Mouse (Mus musculus) C2C12 (cell line): ENCODE measurements around the gene Rbm8a.

Experiments used
- CEBPB ChIP-seq: IDR thresholded peaks from one replicate; pipeline ENCODE4 v1.6.1; 2011; ENCODE audit warnings: low read depth, mild to moderate bottlenecking, control low read depth, moderate library complexity
- CTCF ChIP-seq: IDR thresholded peaks from one replicate; pipeline ENCODE4 v1.5.1; 2011; ENCODE audit not compliant: control insufficient read depth, insufficient read depth, insufficient read length
- MAX ChIP-seq: IDR thresholded peaks from one replicate; pipeline ENCODE4 v1.6.1; 2011; ENCODE audit warnings: mild to moderate bottlenecking, control low read depth
- MYOG ChIP-seq: IDR thresholded peaks from one replicate; pipeline ENCODE4 v1.6.1; 2011; ENCODE audit not compliant: control insufficient read depth, insufficient read length; ENCODE audit errors: extremely low read depth
- USF1 ChIP-seq: IDR thresholded peaks from one replicate; pipeline ENCODE4 v1.6.1; 2011; ENCODE audit warnings: low read depth, mild to moderate bottlenecking, control low read depth, moderate library complexity

GRCm38 (mm10) chr3:96663432-96664239 lies 33.9 kb downstream of the Rbm8a start:
- TF ChIP-seq CTCF (no peak), USF1 (no peak), CEBPB (no peak), MYOG (no peak), MAX (no peak)
